Mouse (Mus musculus): ENCODE results near the gene Rin1. TPM values are rescaled to one million over a fixed set of nuclear protein-coding genes. Genes with fewer than 3 reads are reported as not detected.
A peak's percentile ranks its signal among the peaks of the same experiment; 100 is the strongest.

The Rin1 gene
- total RNA-seq, 2 experiments from 2014 or later: 92.7 to 93.9 TPM

- intact Hi-C loops (cut with DNase I): no loop called here
- no peak for DNase-seq (ENCODE audit: low spot score in 2 of 2)
Observed at GRCm38 (mm10) chr19:5062446-5062845, 12.2 kb downstream of the Rin1 start.

DNA sequence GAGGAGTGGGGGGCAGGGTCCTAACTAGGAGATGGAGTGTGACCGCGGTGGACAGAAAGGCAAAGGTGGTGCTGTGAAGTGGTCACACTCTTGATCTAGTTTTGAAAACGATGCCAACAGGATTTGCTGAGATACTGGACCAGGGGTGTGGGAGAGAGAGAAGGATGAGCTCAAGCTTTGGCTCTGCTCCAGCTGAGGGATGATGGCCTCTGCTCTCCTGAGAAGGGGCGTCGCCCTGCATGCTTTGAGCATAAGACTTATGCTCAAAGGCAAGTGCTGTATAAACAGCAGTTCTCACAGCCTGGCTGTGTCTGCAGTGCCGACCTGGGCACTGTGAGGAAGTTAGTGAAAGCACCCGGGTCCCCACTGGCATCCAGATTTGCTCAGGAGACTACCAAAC is 14.8 kb downstream of the Rin1 start:
- DNase-seq (ENCODE audit: low spot score in 2 of 2): no peak
- intact Hi-C loops (cut with DNase I): no loop called here

DNA sequence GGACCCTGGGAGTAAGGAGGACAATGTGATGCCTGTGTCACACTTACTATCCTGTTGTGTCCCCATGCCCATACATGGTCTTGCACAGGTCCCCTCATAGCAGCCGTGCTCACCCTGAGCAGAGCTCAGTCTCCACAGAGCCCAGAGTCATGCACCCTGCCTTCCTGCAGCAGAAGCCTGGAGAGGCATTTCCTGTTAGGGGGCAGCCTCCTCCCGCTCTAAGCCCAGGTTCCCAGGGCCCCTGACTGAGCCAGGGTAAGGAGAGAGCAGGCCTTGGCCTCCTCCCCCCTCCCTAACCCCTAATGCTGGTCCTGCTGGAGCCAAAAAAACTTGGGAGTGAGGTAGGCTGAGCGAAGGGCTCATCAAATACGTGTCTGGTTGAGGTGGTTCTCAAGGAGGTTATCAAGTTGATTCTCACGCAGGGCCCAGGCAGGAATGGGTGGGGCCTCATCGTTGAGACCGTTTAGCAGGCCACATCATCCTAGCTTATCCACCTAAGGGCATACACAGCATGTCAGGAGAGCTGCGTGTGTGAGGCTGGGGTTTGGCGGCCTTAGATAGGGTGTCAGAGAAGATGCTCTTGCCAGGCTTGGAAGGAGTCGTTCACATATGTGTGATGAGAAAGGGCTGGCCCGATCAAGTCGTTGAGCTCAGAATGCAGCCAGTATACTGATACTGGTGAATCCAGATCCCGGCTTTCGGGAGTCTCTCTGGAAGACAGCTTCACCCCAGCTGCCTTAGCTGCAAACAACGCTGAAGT is 16.9 kb downstream of the Rin1 start:
- intact Hi-C loops (cut with DNase I): no loop called here
- DNase-seq (ENCODE audit: low spot score in 2 of 2): no peak

DNA sequence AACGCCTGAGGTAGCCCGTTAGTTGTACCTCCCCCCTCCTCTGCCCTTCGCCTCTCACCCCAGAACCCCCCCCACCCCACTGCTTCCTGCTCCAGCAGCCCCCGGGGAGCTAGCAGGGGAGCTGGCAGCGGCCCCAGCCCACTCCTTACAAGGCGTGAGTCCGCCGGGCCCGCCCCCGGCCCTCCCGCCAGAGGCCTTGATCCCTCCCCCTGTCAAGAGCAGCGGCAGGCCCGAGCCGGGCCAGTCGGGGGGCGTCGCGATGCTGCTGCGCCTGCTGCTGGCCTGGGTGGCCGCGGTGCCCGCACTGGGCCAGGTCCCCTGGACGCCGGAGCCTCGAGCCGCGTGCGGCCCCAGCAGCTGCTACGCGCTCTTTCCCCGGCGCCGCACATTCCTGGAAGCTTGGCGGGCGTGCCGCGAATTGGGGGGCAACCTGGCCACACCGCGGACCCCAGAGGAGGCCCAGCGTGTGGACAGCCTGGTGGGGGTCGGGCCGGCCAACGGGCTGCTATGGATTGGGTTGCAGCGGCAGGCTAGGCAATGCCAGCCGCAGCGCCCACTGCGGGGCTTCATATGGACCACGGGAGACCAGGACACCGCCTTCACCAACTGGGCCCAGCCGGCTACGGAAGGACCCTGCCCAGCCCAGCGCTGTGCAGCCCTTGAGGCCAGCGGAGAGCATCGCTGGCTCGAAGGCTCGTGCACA is 17.7 kb downstream of the Rin1 start, which contains the start of gene Cd248:
TSS of gene Cd248 (plus strand) at position 212 of the 703 bp plus-strand sequence.
- peak in 1 of 2 experiments; percentile 17 for DNase-seq (ENCODE audit: low spot score in 2 of 2)
- intact Hi-C loops (cut with DNase I): no loop called here

DNA sequence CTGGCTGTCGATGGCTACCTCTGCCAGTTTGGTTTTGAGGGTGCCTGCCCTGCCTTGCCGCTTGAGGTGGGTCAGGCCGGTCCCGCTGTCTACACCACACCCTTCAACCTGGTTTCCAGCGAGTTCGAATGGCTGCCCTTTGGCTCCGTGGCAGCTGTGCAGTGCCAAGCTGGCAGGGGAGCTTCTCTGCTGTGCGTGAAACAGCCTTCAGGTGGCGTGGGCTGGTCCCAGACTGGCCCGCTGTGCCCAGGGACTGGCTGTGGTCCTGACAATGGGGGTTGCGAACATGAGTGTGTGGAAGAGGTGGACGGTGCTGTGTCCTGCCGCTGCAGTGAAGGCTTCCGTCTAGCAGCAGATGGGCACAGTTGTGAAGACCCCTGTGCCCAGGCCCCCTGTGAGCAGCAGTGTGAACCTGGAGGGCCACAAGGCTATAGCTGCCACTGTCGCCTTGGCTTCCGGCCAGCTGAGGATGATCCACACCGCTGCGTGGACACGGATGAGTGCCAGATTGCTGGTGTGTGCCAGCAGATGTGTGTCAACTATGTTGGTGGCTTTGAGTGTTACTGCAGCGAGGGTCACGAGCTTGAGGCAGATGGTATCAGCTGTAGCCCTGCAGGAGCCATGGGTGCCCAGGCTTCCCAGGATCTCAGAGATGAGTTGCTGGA is 18.4 kb downstream of the Rin1 start:
- no peak for DNase-seq (ENCODE audit: low spot score in 2 of 2)
- intact Hi-C loops (cut with DNase I): no loop called here

DNA sequence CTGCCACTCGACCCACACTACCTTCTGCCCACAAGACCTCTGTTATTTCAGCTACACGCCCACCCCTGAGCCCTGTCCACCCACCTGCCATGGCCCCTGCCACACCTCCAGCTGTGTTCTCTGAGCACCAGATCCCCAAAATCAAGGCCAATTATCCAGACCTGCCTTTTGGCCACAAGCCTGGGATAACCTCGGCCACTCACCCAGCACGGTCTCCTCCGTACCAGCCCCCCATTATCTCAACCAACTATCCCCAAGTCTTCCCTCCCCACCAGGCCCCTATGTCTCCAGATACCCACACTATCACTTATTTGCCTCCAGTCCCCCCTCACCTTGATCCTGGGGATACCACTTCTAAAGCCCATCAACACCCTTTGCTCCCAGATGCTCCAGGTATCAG is 19.2 kb downstream of the Rin1 start:
- intact Hi-C loops (cut with DNase I): no loop called here
- no peak for DNase-seq (ENCODE audit: low spot score in 2 of 2)

- DNase-seq (ENCODE audit: low spot score in 2 of 2): no peak
- intact Hi-C loops (cut with DNase I): loop anchor here (5.0 kb wide), 1 partner anchor 53 kb away; no protein-coding TSS in a partner anchor
Observed at GRCm38 (mm10) chr19:5069978-5070377, 19.7 kb downstream of the Rin1 start.

DNA sequence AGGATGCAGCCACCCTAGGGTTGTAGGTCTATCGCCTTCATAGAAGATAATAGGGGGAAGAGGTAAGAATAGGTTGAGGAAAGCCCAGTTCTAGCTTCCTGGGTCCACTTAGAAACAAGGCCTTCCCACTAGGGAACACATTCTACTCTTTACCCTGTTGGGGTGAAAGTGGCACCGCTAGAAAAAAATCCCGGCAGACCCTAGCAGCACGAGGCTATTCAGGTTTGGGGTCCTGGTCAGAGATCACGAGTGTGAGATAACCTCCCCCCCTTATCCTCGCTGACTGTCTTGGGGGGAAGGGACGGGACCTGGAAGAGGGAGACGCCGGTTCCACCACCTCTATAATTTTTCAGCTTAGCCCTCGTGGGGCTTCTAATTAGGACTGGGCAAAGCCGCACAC is 20.8 kb downstream of the Rin1 start:
- intact Hi-C loops (cut with DNase I): loop anchor here (5.0 kb wide), 1 partner anchor 54 kb away; no protein-coding TSS in a partner anchor
- DNase-seq (ENCODE audit: low spot score in 2 of 2): no peak

DNA sequence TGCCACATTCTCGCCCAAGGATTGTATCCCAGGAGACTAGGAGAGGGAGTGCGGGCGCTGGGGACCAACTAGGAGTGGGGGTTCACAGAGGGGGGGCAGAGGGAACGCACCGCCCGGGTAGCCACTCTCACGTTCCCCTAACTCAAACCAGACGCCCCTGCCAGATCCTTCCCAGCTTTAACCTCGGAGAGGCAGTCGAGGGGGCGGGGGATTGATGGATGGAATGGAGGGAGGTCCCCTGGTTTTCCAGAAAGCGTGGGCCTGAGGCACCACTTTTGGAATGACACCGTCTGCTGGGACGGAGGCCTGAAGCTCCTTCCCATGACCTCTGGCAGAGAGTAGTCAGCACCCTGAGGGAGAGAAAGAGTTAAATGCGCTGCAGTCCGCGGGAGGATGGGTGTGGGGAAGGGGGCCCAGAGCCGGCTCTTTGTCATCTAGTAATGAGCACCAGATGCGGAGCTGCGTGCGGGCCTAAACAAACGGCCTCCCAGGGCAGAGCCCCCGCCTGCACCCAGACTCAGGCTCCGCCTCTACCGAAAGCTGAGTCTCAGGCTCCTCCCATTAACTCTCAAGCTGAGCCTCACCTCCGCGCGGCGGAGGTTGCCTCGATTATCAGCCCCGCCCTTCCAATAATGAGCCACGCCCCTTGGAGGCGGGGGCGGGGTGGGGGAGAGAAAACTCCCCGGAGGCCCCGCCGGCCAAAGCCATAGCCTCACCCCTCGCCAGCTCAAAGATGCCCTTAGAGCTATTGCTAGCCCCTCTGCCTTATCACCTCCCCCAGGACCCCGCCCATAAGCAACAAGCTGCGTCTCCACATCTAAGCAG is 21.5 kb downstream of the Rin1 start:
- intact Hi-C loops (cut with DNase I): loop anchor here (2.0 to 5.0 kb wide), 2 partner anchors 15 to 54 kb away; no protein-coding TSS in a partner anchor
- DNase-seq (ENCODE audit: low spot score in 2 of 2): peak in 1 of 2 experiments; percentile 48

DNA sequence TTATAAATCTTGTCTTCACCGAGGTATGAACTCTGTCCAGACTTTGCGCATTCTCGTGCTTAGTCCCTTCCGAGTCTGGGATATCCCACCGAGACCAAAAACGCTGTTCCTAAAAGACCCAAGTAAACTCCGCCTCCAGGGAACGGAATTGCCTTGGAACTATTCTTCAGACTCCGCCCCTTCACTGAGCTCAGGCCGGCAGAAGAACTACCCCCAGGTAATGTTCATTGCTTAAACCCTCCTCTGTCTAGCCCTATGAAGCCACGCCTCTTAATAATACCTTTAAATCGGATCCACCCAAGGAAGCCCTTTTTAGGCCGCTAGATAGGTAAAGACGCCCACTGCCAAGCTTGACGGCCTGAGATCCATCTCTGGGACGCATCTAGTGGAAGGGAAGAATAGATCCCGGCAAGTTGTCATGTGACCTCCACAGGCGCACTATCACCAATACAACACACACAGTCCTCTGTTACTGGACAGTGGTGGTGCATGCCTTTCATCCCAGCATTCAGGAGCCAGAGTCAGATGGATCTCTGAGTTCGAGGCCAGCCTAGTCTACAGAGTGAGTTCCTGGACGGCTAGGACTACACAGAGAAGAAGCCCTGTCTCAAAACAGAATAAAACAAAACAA is 22.2 kb downstream of the Rin1 start:
- peak in 1 of 2 experiments; percentile 8 for DNase-seq (ENCODE audit: low spot score in 2 of 2)
- intact Hi-C loops (cut with DNase I): loop anchor here (2.0 to 5.0 kb wide), 2 partner anchors 16 to 55 kb away; no protein-coding TSS in a partner anchor

- intact Hi-C loops (cut with DNase I): loop anchor here (2.0 to 5.0 kb wide), 2 partner anchors 16 to 56 kb away; no protein-coding TSS in a partner anchor
- peak; percentile 32 to 51 for DNase-seq (ENCODE audit: low spot score in 2 of 2)
Observed at GRCm38 (mm10) chr19:5073028-5073427, 22.7 kb downstream of the Rin1 start.

GRCm38 (mm10) chr19:5073518-5073917 is 23.2 kb downstream of the Rin1 start:
- peak in 1 of 2 experiments; percentile 71 for DNase-seq (ENCODE audit: low spot score in 2 of 2)
- intact Hi-C loops (cut with DNase I): loop anchor here (2.0 to 5.0 kb wide), 2 partner anchors 17 to 56 kb away; no protein-coding TSS in a partner anchor

DNA sequence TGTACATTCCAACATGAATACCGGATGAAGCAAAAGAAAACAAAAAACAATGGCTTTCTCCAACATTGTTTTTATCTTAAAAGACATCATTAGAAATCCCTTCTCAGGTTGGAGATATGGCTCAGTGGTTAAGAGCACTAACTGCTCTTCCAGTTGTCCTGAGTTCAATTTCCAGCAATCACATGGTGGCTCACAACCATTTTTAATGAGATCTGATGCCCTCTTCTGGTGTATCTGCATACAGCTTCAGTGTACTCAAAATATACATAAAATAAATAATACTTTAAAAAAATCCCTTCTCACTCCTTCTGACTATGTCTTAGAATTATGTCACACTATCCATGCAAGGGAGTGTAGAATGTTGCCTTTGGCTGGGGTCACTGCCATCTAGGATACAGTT is 29.0 kb downstream of the Rin1 start:
- intact Hi-C loops (cut with DNase I): no loop called here
- peak in 1 of 2 experiments; percentile 28 for DNase-seq (ENCODE audit: low spot score in 2 of 2)

- intact Hi-C loops (cut with DNase I): loop anchor here (5.0 kb wide), 1 partner anchor 35 kb away; no protein-coding TSS in a partner anchor
- DNase-seq (ENCODE audit: low spot score in 2 of 2): peak in 1 of 2 experiments; percentile 24
Observed at GRCm38 (mm10) chr19:5082005-5082404, 31.7 kb downstream of the Rin1 start.

DNA sequence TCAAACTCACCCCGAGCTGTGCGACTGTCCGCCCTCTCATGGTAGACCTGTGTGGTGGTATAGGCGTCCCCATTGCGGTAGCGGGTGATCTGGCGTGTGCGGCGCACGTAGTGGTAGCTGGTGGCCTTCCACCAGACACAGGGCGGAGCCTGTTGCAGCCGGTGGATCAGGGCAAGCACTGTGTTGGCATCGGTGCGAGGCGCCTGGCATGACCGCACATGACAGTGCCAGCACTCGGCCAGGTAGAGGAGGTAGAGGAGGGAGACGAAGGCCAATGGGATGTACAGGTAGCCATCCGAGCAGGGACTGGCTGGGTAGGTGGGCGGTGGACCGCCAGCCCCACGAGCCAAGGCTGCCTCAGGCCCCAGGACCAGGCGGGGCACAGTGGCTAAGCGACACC is 32.3 kb downstream of the Rin1 start:
- intact Hi-C loops (cut with DNase I): loop anchor here (5.0 kb wide), 1 partner anchor 35 kb away; no protein-coding TSS in a partner anchor
- DNase-seq (ENCODE audit: low spot score in 2 of 2): peak in 1 of 2 experiments; percentile 42

- intact Hi-C loops (cut with DNase I): loop anchor here (5.0 kb wide), 1 partner anchor 37 kb away; no protein-coding TSS in a partner anchor
- peak; percentile 28 to 61 for DNase-seq (ENCODE audit: low spot score in 2 of 2)
Observed at GRCm38 (mm10) chr19:5083961-5084833, 33.9 kb downstream of the Rin1 start.

GRCm38 (mm10) chr19:5084834-5085144 is 34.5 kb downstream of the Rin1 start:
- peak; percentile 29 to 38 for DNase-seq (ENCODE audit: low spot score in 2 of 2)
- intact Hi-C loops (cut with DNase I): loop anchor here (5.0 kb wide), 1 partner anchor 37 kb away; no protein-coding TSS in a partner anchor
